Mouse (Mus musculus): ENCODE measurements around the gene Zfp260.

Gene Zfp260

DNA sequence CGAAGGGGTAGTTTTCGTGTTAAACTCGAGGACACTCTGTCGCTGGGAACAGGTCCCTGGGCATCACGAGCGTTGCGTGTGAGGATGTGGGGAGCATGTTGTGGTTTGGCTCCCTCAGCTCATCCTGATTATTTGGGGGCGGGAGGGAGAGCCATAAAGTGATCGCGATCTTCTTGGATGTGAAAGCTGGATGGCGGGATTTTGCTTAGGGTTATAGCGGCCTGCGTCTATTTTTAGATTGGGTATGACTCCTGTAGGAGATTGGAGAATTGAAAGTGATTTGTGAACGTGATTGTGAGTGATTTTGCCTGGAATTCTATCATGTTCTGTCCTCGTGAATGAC is 27.6 kb downstream of the Zfp260 start:
- DNase-seq (ENCODE audit: low read depth, low spot score): peak; percentile 47

DNA sequence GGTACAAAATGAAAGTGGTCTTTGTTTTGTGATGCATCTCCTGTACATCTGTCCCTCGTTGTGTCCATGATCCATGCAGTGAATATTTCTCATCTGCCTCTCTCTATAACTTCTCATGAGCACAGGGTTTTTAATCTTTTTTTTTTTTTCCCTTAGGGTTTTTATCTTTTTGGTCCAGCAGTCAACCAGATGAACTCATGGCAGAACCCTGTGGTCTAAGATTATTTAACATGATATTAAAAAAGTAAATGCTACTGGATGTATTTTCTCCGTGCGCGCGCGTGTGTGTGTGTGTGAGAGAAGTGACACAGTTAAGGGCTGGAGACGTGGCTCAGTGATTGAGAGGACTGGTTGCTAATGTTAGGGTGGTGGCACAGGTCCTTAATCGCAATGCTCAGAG is 35.3 kb downstream of the Zfp260 start:
- no peak for DNase-seq (ENCODE audit: low read depth, low spot score)

DNA sequence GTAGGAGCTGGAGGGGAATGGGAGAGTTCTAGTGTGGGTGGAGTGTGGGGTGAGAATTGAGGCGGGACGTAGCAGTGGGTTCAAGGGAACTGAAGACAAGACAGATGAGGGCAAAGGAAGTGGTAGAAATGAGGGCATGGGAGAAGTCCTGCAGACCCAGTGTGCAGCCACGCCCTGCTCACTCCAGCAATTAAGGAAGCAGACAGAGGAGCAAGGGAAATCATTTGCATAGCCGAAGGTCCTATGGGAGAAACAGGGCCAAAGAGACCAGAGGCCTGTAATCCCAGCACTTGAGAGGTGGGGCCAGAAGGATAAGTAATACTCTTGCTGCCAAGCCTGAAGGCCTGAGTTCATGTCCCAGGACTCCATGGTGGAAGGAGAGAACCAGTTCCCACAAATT is 37.8 kb downstream of the Zfp260 start:
- DNase-seq (ENCODE audit: low read depth, low spot score): no peak

DNA sequence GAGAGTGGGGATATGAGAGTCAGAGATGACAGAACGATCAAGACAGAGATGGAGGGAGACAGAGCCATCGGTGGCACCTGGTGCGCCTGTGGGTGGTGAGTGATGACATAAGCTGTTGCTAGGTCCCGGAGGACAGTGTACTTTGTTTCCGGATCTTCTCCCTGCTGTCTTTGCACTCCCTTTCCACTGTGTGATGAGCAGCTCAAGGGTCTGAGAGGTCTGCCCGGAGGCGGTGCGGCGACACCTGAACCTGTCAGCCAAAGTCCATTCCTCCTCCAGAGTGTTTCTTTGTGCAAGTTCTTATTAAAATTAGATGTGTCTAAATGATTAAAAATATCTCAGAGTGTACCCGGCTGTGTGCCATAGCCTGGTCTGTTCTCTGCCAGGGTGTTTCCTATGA is 42.2 kb downstream of the Zfp260 start:
- peak; percentile 30 for DNase-seq (ENCODE audit: low read depth, low spot score)

DNA sequence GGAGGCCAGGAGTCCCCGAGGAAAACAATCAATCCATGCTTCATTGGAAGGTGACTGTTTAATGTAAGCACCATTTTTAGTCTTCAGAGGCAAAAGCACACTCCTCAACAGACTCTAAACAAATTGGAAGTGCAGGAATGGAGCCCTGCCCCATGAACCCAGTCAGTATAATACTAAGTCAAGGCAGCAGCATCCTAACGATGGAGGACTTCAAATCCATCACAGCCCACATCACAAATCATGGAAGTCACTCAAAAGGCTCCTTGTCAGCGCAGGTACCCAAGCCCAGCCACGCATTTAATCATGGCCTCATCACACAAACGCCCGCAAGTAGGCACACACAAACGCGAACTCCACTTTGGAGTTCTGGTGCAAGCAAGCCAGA is 48.6 kb downstream of the Zfp260 start:
- no peak for DNase-seq (ENCODE audit: low read depth, low spot score)

DNA sequence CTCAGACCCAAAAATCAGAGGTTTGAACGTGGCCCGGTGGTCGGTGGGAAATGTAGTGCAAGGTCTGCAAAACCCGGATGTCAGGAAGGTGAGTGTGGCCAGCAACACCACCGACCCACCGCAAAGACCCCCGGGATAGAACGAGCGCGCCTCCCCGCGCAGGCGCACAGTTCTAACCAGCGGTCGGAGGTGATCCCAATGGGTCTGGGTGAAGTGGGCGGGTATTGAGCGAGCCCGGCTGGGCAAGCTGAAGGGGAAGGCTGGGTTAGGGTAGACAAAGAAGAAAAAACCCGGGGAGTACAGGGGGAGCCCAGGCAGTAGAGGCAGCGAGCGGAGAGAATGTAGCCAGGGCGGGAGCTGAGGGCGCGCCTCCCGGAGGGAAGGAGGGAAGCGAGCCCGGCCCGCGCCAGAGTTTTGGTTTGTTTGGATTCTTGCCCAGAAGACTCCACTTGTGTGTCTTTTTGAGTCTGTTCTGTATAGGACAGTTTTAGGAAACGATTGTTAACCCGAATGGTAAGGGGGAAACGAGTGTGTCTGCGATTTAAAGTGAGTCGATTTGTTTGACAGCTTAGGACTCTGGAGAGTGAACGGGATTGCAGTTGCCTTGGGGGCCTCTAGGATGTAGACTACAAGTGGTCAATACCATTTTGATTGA is 49.1 kb downstream of the Zfp260 start:
- DNase-seq (ENCODE audit: low read depth, low spot score): peak; percentile 77

DNA sequence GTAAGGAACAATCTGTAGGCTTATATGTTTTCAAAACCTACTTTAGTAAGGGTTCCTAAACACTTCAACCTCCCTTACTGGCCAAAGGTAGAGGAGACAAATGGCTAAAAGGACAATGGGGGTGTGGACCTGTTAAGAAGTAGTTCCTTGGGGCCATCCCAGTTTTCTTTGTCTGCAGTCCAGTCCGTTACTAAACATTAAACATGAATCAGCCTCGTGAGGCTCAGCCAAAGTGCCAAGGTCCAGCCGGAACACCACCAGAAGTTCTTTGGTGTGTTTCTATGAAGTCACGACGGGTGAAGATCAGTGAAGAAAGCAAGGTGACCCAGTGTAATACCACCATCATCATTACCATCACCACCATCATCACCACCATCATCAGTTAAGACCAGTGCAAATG is 52.4 kb downstream of the Zfp260 start:
- no peak for DNase-seq (ENCODE audit: low read depth, low spot score)

DNA sequence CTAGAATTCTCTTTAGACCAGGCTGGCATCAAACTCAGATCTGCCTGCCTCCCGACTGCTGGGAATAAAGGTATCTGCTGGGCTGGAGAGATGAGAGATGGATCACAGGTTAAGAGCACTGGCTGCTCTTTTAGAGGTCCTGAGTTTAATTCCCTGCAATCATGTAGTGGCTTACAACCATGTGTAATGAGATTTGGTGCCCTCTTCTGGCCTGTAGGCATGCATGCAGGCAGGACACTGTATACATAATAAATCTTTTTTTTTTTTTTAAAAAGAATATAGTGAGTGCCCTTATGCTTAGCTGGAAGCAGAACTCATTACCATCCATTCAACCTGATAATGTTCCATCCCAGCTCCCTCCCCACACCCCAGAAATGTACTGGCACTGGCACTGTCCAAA is 59.5 kb downstream of the Zfp260 start:
- no peak for DNase-seq (ENCODE audit: low read depth, low spot score)

DNA sequence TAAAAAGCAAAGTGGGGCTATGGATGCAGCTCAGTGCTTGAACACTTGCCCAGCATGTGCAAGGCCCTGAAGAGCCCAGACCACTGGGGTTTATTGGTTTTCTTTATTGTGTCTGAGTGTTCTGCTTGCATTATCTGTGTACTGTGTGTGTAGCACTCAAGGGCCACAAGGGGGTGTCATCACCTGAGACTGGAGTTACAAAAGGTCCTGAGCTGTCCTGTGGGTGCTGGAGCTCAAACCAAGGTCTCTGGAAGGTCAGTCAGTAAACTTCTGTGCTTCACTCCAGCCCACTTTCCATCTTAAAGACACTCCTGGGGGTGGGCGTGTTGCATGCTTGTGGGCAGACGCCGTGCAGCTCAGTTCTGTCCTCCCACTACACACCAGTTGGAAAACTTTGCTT is 60.9 kb downstream of the Zfp260 start:
- no peak for DNase-seq (ENCODE audit: low read depth, low spot score)
